Mouse (Mus musculus) thymus, adult 2 months (tissue): Measurements from ENCODE around the gene Vcpkmt. TPM values are rescaled to one million over a fixed set of nuclear protein-coding genes. Genes with fewer than 3 reads are reported as not detected.

Experiments
- DNase-seq: peaks from one replicate; pipeline ENCODE4 v3.0.0; 2021
- H3K27ac ChIP-seq: fragments of 200-500 bp; 2 replicates; pipeline ENCODE4 v1.5.1; 2012; ENCODE audit warnings: low read length, control low read depth; ENCODE audit not compliant: control insufficient read depth, insufficient read depth
- H3K27me3 ChIP-seq: fragments of 200-500 bp; 2 replicates; pipeline ENCODE4 v1.6.1; 2012; ENCODE audit warnings: mild to moderate bottlenecking, low read length, moderate library complexity, mixed read lengths; ENCODE audit not compliant: control insufficient read depth, insufficient read depth
- H3K36me3 ChIP-seq: fragments of 200-500 bp; 2 replicates; pipeline ENCODE4 v1.6.1; 2012; ENCODE audit warnings: mild to moderate bottlenecking, low read length, moderate library complexity; ENCODE audit not compliant: control insufficient read depth, insufficient read depth
- H3K4me1 ChIP-seq: fragments of 200-500 bp; replicated peaks from 2 replicates; pipeline ENCODE4 v1.6.1; 2012; ENCODE audit warnings: low read length; ENCODE audit not compliant: control insufficient read depth, insufficient read depth
- H3K4me3 ChIP-seq: fragments of 200-500 bp; 2 replicates; pipeline ENCODE4 v1.5.1; 2012; ENCODE audit warnings: mild to moderate bottlenecking, low read length, control low read depth, moderate library complexity; ENCODE audit not compliant: control insufficient read depth, insufficient read depth
- CTCF ChIP-seq: fragments of 200-500 bp; IDR thresholded peaks from 2 replicates; pipeline ENCODE4 v1.5.1; 2012; ENCODE audit warnings: mild to moderate bottlenecking, control low read depth, low read length, moderate library complexity, borderline replicate concordance; ENCODE audit not compliant: control insufficient read depth, poor library complexity, insufficient read depth; ENCODE audit errors: extremely low read depth
- POLR2A ChIP-seq: fragments of 200-500 bp; IDR thresholded peaks from 2 replicates; pipeline ENCODE4 v1.6.1; 2012; ENCODE audit warnings: mild to moderate bottlenecking, low read length, control low read depth, moderate library complexity; ENCODE audit not compliant: control insufficient read depth, poor library complexity, insufficient read depth; ENCODE audit errors: extremely low read depth
- WGBS: fragments of 180-500 bp; shearing (Covaris S2); methylation state at CpG from one replicate; pipeline ENCODE4 v1.1.7; 2018; 5-methylcytosine and 5-hydroxymethylcytosine counted together
- polyA plus RNA-seq: library from polyadenylated mRNA; depleted of rRNA; stranded (reverse); fragments of >200 nt; gene quantifications from 2 replicates; pipeline ENCODE4 v1.2.3, GENCODE M21; 2012; rRNA removed

The Vcpkmt gene
- polyA plus RNA-seq, 1 experiment, result 13.4 TPM

- H3K4me1 ChIP-seq, result peaks cover 35% of the 10 kb centered on the region
- H3K27ac ChIP-seq, result no peak overlapping the region
- no peak overlapping the region for H3K4me3 ChIP-seq
- H3K27me3 ChIP-seq, result no peaks in the 10 kb centered on the region
- WGBS, result 87% methylated on average over 3 of the region's 3 CpGs
- no peak for DNase-seq
- no peaks in the 10 kb centered on the region for H3K36me3 ChIP-seq
- no peak for TF ChIP-seq POLR2A
- no peak for TF ChIP-seq CTCF
Measured at GRCm38 (mm10) chr12:69532530-69532929, 50.3 kb downstream of the Vcpkmt start.

GRCm38 (mm10) chr12:69532091-69532490, 50.7 kb downstream of the Vcpkmt start:
- H3K27me3 ChIP-seq, result no peaks in the 10 kb centered on the region

GRCm38 (mm10) chr12:69529694-69530403, 53.0 kb downstream of the Vcpkmt start:
- Histone ChIP-seq H3K27ac (peak overlapping the region; percentile 68), H3K27me3 (no peaks in the 10 kb centered on the region), H3K36me3 (no peaks in the 10 kb centered on the region), H3K4me1 (peaks cover 26% of the 10 kb centered on the region), H3K4me3 (no peak overlapping the region)
- DNase-seq, result peak; percentile 61
- 20% methylated on average over 13 of the region's 13 CpGs for WGBS
- TF ChIP-seq POLR2A, result no peak
- TF ChIP-seq CTCF, result no peak

More at GRCm38 (mm10) chr12:69532091-69532490, 50.7 kb downstream of the Vcpkmt start:
- H3K4me3 ChIP-seq, result no peak overlapping the region
- WGBS, result 95% methylated on average over 4 of the region's 4 CpGs
- H3K27ac ChIP-seq, result no peak overlapping the region
- H3K36me3 ChIP-seq, result no peaks in the 10 kb centered on the region
- TF ChIP-seq CTCF (no peak), POLR2A (no peak)
- H3K4me1 ChIP-seq, result peaks cover 31% of the 10 kb centered on the region
- no peak for DNase-seq

GRCm38 (mm10) chr12:69528275-69529032, 54.4 kb downstream of the Vcpkmt start:
- DNase-seq, result no peak
- WGBS, result 92% methylated on average over 8 of the region's 8 CpGs
- H3K27me3 ChIP-seq, result no peaks in the 10 kb centered on the region
- peaks cover 24% of the 10 kb centered on the region for H3K4me1 ChIP-seq
- H3K36me3 ChIP-seq, result no peaks in the 10 kb centered on the region
- no peak for TF ChIP-seq POLR2A
- TF ChIP-seq CTCF, result no peak
- H3K27ac ChIP-seq, result no peak overlapping the region
- H3K4me3 ChIP-seq, result no peak overlapping the region

Other genes with a start within 250 kb of the Vcpkmt start
- 7.3 and 8.5 TPM in 2 replicates for gene Nemf, start 225.9 kb downstream of the Vcpkmt start, polyA plus RNA-seq
- gene Arf6, start 210.9 kb downstream of the Vcpkmt start, polyA plus RNA-seq, result 226 and 341 TPM in 2 replicates
- gene Gm9887, start 210.6 kb downstream of the Vcpkmt start, polyA plus RNA-seq, result 1.1 and 2.8 TPM in 2 replicates
- 17.8 and 18.0 TPM in 2 replicates for gene Sos2, start 98.8 kb upstream of the Vcpkmt start, polyA plus RNA-seq
- gene L2hgdh, start 141.8 kb upstream of the Vcpkmt start, polyA plus RNA-seq, result 4.0 and 5.0 TPM in 2 replicates
- 13.3 and 14.4 TPM in 2 replicates for gene Atp5s, start 141.9 kb upstream of the Vcpkmt start, polyA plus RNA-seq
- 2.5 TPM in 2 replicates for gene Cdkl1, start 208.2 kb upstream of the Vcpkmt start, polyA plus RNA-seq